Mouse (Mus musculus): Measurements from ENCODE around the gene Bmpr1b. TPM values are rescaled to one million over a fixed set of nuclear protein-coding genes. Genes with fewer than 3 reads are reported as not detected.

Bmpr1b gene
- total RNA-seq, 2 experiments from 2014 or later: 4.1 to 4.6 TPM

DNA sequence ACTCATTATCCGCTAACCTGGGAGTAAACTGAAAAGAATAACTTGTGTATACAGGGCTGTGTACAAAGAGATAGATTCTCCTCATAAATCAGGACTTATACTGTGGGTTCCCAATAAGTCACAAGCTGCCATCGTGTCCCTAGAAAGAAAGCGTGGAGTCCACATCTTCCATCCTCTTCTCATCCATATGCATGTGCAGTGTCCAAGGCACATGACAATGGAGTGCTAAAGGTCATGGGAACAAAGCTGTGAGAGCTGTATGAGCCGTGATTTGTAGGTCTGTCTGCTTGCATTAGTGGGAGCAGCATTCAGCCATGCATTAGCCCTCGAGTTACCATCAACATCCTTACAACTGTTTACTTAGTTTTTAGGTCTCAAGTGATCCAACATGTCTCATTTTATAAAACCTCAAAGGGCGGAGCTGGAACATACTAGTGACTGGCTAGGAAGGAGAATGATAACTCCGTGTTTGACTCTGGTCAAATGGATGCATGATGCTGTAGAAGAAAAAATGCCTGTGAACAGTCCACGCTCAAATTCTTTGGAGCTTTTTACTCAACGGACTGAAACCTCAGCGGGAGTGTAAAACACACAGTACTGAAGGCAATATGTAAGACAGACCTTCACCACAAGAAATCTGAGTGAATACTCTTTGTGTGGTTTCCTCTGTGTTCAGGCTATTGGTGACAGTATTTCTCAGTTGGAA lies 296.7 kb downstream of the Bmpr1b start:
- TF ChIP-seq CTCF (IDR thresholded peaks at IDR 0.05): no peak
- H3K4me3 ChIP-seq: no peak overlapping the region
- no peak for DNase-seq
- intact Hi-C loops (cut with DNase I): no loop called here
- no peak overlapping the region for H3K27ac ChIP-seq

DNA sequence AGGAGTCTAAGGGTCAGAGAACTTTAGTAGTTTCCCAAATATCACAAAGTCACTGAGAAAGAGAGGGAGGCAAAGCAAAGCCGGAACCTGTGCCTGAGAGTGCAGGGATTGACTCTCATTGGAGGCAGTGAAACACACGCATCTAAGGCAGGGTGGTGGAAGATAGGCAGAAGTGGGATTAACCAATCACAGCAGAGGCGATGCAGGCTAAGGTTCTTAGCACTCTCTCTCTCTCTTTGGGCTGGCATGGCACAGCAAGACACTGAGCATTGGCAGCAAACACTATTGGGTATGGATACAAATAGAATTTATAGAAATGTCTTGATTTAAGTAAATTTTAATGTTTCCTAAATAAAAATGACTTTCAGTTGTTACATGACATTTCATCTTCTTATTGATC lies 297.4 kb downstream of the Bmpr1b start:
- intact Hi-C loops (cut with DNase I): no loop called here
- no peak overlapping the region for H3K27ac ChIP-seq
- TF ChIP-seq CTCF (IDR thresholded peaks at IDR 0.05): no peak
- no peak overlapping the region for H3K4me3 ChIP-seq
- no peak for DNase-seq

- intact Hi-C loops (cut with DNase I): loop anchor here (2.0 kb wide), 1 partner anchor 412 kb away; no protein-coding TSS in a partner anchor
- DNase-seq: peak; percentile 33
- Histone ChIP-seq H3K4me3 (peak overlapping the region; percentile 38; the same call in 1 of the 2 replicates), H3K27ac (no peak overlapping the region)
- TF ChIP-seq CTCF (IDR thresholded peaks at IDR 0.05): peak; percentile 74
Observed at GRCm38 (mm10) chr3:141862816-141863461, 306.3 kb downstream of the Bmpr1b start.

GRCm38 (mm10) chr3:141857123-141857522 lies 312.1 kb downstream of the Bmpr1b start:
- no peak for DNase-seq
- intact Hi-C loops (cut with DNase I): loop anchor here (5.0 kb wide), 1 partner anchor 620 kb away; no protein-coding TSS in a partner anchor
- Histone ChIP-seq H3K4me3 (no peak overlapping the region), H3K27ac (no peak overlapping the region)
- TF ChIP-seq CTCF (IDR thresholded peaks at IDR 0.05): no peak

GRCm38 (mm10) chr3:141854339-141854738 lies 314.9 kb downstream of the Bmpr1b start:
- no peak overlapping the region for H3K4me3 ChIP-seq
- no peak overlapping the region for H3K27ac ChIP-seq
- no peak for DNase-seq
- intact Hi-C loops (cut with DNase I): no loop called here
- no peak for TF ChIP-seq CTCF (IDR thresholded peaks at IDR 0.05)

GRCm38 (mm10) chr3:141850141-141850540 lies 319.1 kb downstream of the Bmpr1b start:
- no peak overlapping the region for H3K27ac ChIP-seq
- intact Hi-C loops (cut with DNase I): no loop called here
- DNase-seq: no peak
- no peak overlapping the region for H3K4me3 ChIP-seq
- no peak for TF ChIP-seq CTCF (IDR thresholded peaks at IDR 0.05)

DNA sequence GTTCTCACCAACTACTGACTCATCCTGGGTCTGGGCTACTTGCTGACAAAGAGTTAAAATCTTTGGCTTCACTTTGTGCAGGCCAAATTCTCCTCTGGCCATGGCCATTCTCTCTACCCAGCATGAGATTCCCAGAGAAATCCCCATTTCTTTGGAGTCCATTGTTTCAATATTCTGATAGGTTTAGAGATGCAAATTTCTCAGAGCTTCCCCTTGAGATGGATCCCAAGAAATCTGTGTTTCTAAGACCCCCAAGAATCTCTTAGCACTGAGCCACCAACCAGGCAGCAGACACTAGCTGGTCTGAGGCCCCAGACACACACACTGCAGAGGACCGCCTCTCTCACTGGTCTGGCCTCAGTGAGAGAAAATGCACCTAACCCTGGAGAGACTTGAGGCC lies 320.0 kb downstream of the Bmpr1b start:
- intact Hi-C loops (cut with DNase I): no loop called here
- Histone ChIP-seq H3K4me3 (no peak overlapping the region), H3K27ac (no peak overlapping the region)
- DNase-seq: no peak
- TF ChIP-seq CTCF (IDR thresholded peaks at IDR 0.05): no peak

DNA sequence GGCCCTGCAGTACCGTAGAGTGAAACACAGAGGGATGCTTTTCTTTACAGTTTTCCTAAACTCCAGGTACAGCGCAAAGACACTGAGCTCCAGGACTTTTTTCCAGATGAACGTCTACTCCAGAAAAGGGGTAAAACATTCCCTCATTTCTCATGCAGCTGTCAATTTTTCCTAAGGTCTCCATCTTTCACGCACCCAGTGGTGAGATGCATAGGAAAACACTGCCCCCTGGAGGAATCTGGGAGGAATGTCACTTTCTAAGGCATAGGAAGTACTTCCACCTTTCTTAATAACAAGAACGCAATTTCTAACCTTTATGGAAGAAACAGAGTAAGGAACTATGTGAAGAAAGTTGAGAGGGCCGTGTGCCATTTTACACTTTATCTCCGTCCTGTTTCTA lies 330.4 kb downstream of the Bmpr1b start:
- Histone ChIP-seq H3K27ac (no peak overlapping the region), H3K4me3 (no peak overlapping the region)
- no peak for DNase-seq
- TF ChIP-seq CTCF (IDR thresholded peaks at IDR 0.05): peak; percentile 72
- intact Hi-C loops (cut with DNase I): no loop called here

DNA sequence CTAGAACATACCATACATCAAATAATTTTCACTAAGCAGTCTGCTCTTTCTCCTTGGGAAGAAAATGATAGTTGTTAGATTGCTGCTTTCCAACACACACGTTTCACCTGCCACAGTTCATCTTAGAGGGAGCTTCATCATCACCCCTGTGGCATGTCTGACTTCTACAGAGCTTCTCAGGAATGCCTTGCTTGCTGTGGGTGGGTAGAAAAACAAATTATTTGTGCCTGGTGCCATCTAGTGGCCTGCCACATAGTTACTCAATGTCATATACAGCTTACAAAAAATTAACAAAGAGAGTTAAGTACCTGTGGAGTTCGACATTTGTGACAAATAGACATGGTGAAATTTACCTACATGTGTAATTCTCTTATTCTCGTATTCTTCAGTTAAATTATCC lies 338.1 kb downstream of the Bmpr1b start:
- Histone ChIP-seq H3K27ac (no peak overlapping the region), H3K4me3 (no peak overlapping the region)
- peak; percentile 65 for TF ChIP-seq CTCF (IDR thresholded peaks at IDR 0.05)
- DNase-seq: no peak
- intact Hi-C loops (cut with DNase I): no loop called here

- no peak overlapping the region for H3K27ac ChIP-seq
- no peak overlapping the region for H3K4me3 ChIP-seq
- no peak for TF ChIP-seq CTCF (IDR thresholded peaks at IDR 0.05)
- no peak for DNase-seq
- intact Hi-C loops (cut with DNase I): no loop called here
Observed at GRCm38 (mm10) chr3:141828301-141828700, 340.9 kb downstream of the Bmpr1b start.

DNA sequence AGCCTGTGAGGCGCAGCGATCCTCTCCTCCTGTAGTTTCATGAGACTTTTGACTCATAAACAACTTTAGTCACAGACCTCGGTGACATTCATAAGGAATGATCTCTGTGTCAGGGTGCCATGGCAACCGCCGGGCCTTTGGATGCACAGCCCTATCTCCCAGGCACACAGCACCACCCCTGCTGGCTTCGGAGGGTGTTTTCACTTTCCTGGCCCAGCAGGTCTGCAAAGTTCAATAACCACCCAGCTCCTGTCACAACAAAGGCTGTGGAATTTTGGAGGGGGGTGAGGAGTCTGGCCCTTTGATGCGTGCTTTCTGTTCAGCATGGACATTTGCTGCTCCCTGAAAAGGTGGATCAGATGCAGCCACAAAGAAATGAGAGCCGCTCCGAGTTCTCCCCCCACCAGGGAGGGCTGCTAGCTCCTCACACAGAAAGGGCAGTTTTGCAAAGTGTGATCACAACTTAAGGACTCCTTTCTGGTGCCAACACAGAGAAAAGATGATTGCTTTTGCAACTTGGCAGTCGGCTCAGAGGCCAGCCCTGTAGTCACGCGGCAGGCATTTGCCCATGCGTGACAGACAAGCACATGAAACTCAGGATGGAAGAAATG lies 349.8 kb downstream of the Bmpr1b start:
- no peak for TF ChIP-seq CTCF (IDR thresholded peaks at IDR 0.05)
- Histone ChIP-seq H3K4me3 (no peak overlapping the region), H3K27ac (no peak overlapping the region)
- DNase-seq: peak; percentile 15
- intact Hi-C loops (cut with DNase I): no loop called here

- DNase-seq: no peak
- intact Hi-C loops (cut with DNase I): no loop called here
- TF ChIP-seq CTCF (IDR thresholded peaks at IDR 0.05): no peak
- Histone ChIP-seq H3K4me3 (no peak overlapping the region), H3K27ac (no peak overlapping the region)
Observed at GRCm38 (mm10) chr3:141818615-141819312, 350.5 kb downstream of the Bmpr1b start.

GRCm38 (mm10) chr3:141814776-141815175 lies 354.4 kb downstream of the Bmpr1b start:
- intact Hi-C loops (cut with DNase I): no loop called here
- no peak for TF ChIP-seq CTCF (IDR thresholded peaks at IDR 0.05)
- H3K4me3 ChIP-seq: no peak overlapping the region

More at GRCm38 (mm10) chr3:141814776-141815175, 354.4 kb downstream of the Bmpr1b start:
- DNase-seq: no peak
- H3K27ac ChIP-seq: no peak overlapping the region

All from gastrocnemius, adult 2 months (tissue).